Mouse (Mus musculus) forebrain, embryonic 12.5 days (tissue): ENCODE measurements around the gene Chst10. TPM values are rescaled to one million over a fixed set of nuclear protein-coding genes. Genes with fewer than 3 reads are reported as not detected.
A peak's percentile ranks its signal among the peaks of the same experiment; 100 is the strongest.

ENCODE experiments used
- ATAC-seq: fragments of 200-750 bp; cut with Nextera tagmentation; 2 replicates; pipeline ENCODE4 v1.8.0; 2017; ENCODE audit warnings: moderate TSS enrichment; ENCODE audit not compliant: low FRiP score
- H3K27ac ChIP-seq: fragments of 300-500 bp; sonication (generic); 2 replicates; pipeline ENCODE4 v1.5.1; 2016; ENCODE audit warnings: mild to moderate bottlenecking
- H3K27me3 ChIP-seq: fragments of 300-500 bp; sonication (generic); 2 replicates; pipeline ENCODE4 v1.6.1; 2016; ENCODE audit warnings: mild to moderate bottlenecking
- H3K36me3 ChIP-seq: fragments of 300-500 bp; sonication (generic); replicated peaks from 2 replicates; pipeline ENCODE4 v1.6.1; 2016; ENCODE audit warnings: mild to moderate bottlenecking
- H3K4me1 ChIP-seq: fragments of 300-500 bp; sonication (generic); 2 replicates; pipeline ENCODE4 v1.6.1; 2016
- H3K4me2 ChIP-seq: fragments of 300-500 bp; sonication (generic); 2 replicates; pipeline ENCODE4 v1.6.1; 2016; ENCODE audit warnings: mild to moderate bottlenecking, moderate library complexity
- H3K4me3 ChIP-seq: fragments of 300-500 bp; sonication (generic); replicated peaks from 2 replicates; pipeline ENCODE4 v1.5.1; 2016; ENCODE audit warnings: mild to moderate bottlenecking
- H3K9ac ChIP-seq: fragments of 300-500 bp; sonication (generic); 2 replicates; pipeline ENCODE4 v1.6.1; 2016; ENCODE audit warnings: mild to moderate bottlenecking
- H3K9me3 ChIP-seq: fragments of 300-500 bp; sonication (generic); 2 replicates; pipeline ENCODE4 v1.6.1; 2016
- WGBS: fragments of 180-500 bp; shearing (Covaris S2); methylation state at CpG from one replicate; pipeline ENCODE4 v1.1.7; 2016; 5-methylcytosine and 5-hydroxymethylcytosine counted together
- polyA plus RNA-seq: library from polyadenylated mRNA; unstranded; fragments of >200 nt; fragmentation: Nextera tagmentation; extraction: Ambion mirVana; gene quantifications from 2 replicates; pipeline ENCODE4 v1.2.1, GENCODE M21; 2016

Gene Chst10
- polyA plus RNA-seq, 1 experiment from 2014 or later, result 27.8 TPM

DNA sequence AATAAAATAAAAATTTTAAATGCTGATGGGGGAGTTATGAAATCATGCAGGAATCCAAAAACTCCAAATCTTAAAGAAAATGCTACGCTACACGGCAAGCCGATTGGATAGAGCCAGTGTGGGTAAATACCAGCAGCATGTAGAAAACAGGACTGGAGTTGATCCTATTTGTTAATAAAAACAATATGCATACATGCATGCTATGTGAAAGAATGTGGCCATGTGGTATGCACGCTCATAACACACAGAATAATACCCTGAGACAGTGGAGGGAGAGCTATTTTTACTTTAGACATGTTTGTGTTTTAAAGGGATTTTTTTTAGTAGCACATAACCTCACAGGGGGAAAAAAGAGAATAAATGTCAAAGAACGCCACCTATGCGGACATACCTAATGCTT, 9.2 kb downstream of the Chst10 start:
- Histone ChIP-seq H3K4me2 (no peak overlapping the region), H3K4me1 (peaks cover 14% of the 10 kb centered on the region; the same call in 1 of the 2 replicates), H3K9me3 (no peaks in the 10 kb centered on the region), H3K9ac (no peak overlapping the region), H3K27me3 (no peaks in the 10 kb centered on the region), H3K27ac (no peak overlapping the region), H3K36me3 (peaks cover 4% of the 10 kb centered on the region; the same call in 1 of the 2 replicates), H3K4me3 (no peak overlapping the region)
- ATAC-seq, result no peak
- 93% methylated on average over 6 of the region's 6 CpGs for WGBS

DNA sequence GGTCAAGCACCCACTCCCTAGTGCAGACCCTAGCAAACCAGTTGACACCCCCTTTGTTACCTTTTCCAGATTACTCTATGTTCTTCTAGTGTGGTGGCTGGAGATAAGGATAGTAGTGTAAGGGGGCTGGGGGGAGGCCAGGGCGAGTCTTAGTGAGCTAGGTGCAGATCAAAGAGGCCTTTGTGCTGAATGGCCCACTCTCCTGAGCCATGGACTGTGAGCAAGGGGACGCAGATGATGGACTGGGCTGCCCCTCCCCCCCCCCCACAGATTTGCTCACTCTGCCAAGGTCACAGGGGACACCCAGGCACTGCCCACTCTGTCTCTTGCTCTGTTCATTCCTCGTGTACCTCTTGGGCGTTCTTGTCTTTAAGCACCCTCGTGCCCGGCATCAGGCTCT, 10.9 kb downstream of the Chst10 start:
- H3K9me3 ChIP-seq, result no peaks in the 10 kb centered on the region
- no peaks in the 10 kb centered on the region for H3K27me3 ChIP-seq
- no peak overlapping the region for H3K4me3 ChIP-seq
- no peak overlapping the region for H3K9ac ChIP-seq
- H3K4me1 ChIP-seq, result peaks cover 4% of the 10 kb centered on the region; the same call in 1 of the 2 replicates
- WGBS, result 76% methylated on average over 3 of the region's 6 CpGs
- no peak overlapping the region for H3K27ac ChIP-seq
- H3K36me3 ChIP-seq, result peaks cover 10% of the 10 kb centered on the region; the same call in 1 of the 2 replicates
- no peak for ATAC-seq
- no peak overlapping the region for H3K4me2 ChIP-seq

DNA sequence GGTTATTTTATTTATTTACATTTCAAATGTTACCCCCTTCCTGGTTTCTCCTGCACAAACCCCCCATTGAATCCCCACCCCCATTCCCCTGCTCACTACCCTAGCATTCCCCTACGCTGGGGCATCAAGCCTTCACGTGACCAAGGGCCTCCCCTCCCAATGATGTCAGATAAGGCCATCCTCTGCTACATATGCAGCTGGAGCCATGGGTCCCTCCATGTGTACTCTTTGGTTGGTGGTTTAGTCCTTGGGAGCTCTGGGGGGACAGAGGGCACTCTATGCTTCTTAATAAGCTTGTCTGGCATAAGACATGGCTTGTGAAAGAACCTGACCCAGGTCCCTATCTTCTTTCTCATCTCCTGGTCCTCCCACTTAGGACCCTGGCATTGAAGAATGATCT, 11.4 kb downstream of the Chst10 start:
- H3K9ac ChIP-seq, result no peak overlapping the region
- peaks cover 4% of the 10 kb centered on the region; the same call in 1 of the 2 replicates for H3K4me1 ChIP-seq
- no peak for ATAC-seq
- H3K27ac ChIP-seq, result no peak overlapping the region
- H3K36me3 ChIP-seq, result peaks cover 10% of the 10 kb centered on the region; the same call in 1 of the 2 replicates
- no peaks in the 10 kb centered on the region for H3K27me3 ChIP-seq
- H3K9me3 ChIP-seq, result no peaks in the 10 kb centered on the region
- no peak overlapping the region for H3K4me2 ChIP-seq
- 82% methylated on average over 2 of the region's 2 CpGs for WGBS
- no peak overlapping the region for H3K4me3 ChIP-seq

DNA sequence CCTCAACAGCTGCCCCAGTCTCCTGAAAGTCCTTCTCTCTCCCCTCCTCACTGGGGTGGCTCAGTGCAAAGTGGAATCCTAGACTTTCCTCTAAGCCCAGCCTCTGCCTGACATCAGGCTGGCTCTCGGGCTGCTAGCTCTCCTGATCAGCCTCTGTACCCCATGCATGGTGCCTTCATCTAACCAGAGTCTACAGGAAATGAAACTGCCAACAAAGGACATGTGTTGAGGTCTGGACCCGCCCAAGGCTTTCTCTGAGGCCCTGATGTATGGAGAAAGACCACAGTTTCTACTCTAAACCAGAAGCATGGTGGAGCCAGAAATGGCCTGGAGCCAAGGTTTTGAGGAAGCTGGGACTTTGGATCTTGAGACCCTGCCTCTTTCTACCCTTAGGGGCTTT, 12.0 kb downstream of the Chst10 start:
- Histone ChIP-seq H3K4me2 (no peak overlapping the region), H3K36me3 (0 out of 2 replicates have a peak, but pooled peaks cover 10% of the 10 kb centered on the region), H3K4me3 (no peak overlapping the region), H3K27me3 (no peaks in the 10 kb centered on the region), H3K4me1 (peaks cover 4% of the 10 kb centered on the region; the same call in 1 of the 2 replicates), H3K9me3 (no peaks in the 10 kb centered on the region), H3K9ac (no peak overlapping the region), H3K27ac (no peak overlapping the region)
- WGBS, result 80% methylated on average over 2 of the region's 2 CpGs
- ATAC-seq, result no peak

DNA sequence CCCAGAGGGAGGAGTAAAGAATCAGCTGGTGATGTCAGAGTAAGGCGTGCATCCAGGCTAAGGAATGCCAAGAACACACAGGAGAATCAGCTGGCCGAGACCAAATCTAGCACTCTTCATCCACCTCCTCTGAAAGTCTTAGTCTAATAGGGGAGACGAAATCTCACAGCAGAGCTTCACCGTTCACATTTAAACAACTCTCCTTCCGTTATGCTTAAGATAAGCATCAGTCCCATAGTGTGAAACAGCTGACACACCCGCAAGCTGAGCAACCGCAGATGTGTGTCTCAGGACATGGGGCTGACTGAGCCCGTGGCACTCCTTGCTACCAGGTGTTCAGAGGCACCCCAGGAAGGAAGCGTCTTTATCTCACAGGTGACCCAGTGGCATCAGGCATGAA, 14.2 kb downstream of the Chst10 start:
- Histone ChIP-seq H3K4me1 (peaks cover 4% of the 10 kb centered on the region; the same call in 1 of the 2 replicates), H3K27me3 (no peaks in the 10 kb centered on the region), H3K36me3 (0 out of 2 replicates have a peak, but pooled peaks cover 10% of the 10 kb centered on the region), H3K4me3 (no peak overlapping the region), H3K9ac (no peak overlapping the region), H3K9me3 (no peaks in the 10 kb centered on the region), H3K27ac (no peak overlapping the region), H3K4me2 (no peak overlapping the region)
- WGBS, result 95% methylated on average over 9 of the region's 9 CpGs
- no peak for ATAC-seq

DNA sequence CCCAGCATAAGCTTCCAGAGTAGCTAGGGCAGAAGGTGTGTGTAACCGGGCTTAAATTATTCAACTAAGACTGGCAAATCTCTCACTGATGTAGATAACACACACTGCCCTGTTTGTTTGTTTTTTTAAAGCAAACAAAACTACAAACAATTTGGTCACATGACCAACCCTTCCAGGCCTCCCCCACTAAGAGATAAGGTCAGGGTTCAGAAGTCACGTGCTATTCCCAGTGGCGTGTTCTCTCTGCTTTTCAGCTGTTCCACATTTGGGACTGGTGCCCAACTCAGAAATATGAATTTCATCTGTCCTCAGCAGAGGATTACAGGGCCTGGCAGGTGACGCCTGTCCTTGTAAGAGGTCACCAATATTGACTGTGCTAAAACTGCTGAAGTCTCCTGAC, 15.2 kb downstream of the Chst10 start:
- no peak for ATAC-seq
- Histone ChIP-seq H3K4me2 (no peak overlapping the region), H3K9me3 (no peaks in the 10 kb centered on the region), H3K36me3 (0 out of 2 replicates have a peak, but pooled peaks cover 10% of the 10 kb centered on the region), H3K27me3 (no peaks in the 10 kb centered on the region), H3K4me1 (peaks cover 4% of the 10 kb centered on the region; the same call in 1 of the 2 replicates), H3K27ac (no peak overlapping the region), H3K4me3 (no peak overlapping the region), H3K9ac (no peak overlapping the region)
- 93% methylated on average over 4 of the region's 4 CpGs for WGBS

DNA sequence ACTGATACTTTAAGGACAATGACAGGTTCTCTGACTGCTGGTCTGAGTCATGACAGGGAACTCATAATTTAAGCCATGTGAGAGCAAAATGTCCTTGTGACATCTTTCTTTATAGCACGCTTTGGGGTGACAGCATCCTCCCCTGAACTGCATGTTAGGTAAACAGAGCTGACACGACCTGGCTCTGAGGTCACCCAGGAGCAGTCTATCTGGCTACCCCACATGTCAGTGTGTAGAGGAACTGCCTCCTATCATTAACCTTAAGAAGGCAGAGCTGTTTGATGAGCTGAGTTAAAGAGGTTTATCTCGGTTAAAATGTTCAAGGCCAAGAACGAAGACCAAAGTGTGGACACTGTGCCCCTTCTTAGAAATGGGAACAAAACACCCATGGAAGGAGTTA, 16.6 kb downstream of the Chst10 start:
- H3K27ac ChIP-seq, result no peak overlapping the region
- no peaks in the 10 kb centered on the region for H3K9me3 ChIP-seq
- peaks cover 9% of the 10 kb centered on the region for H3K4me1 ChIP-seq
- ATAC-seq, result no peak
- H3K4me3 ChIP-seq, result no peak overlapping the region
- no peak overlapping the region for H3K9ac ChIP-seq
- H3K36me3 ChIP-seq, result 0 out of 2 replicates have a peak, but pooled peaks cover 10% of the 10 kb centered on the region
- no peak overlapping the region for H3K4me2 ChIP-seq
- 84% methylated on average over 4 of the region's 4 CpGs for WGBS
- H3K27me3 ChIP-seq, result no peaks in the 10 kb centered on the region

DNA sequence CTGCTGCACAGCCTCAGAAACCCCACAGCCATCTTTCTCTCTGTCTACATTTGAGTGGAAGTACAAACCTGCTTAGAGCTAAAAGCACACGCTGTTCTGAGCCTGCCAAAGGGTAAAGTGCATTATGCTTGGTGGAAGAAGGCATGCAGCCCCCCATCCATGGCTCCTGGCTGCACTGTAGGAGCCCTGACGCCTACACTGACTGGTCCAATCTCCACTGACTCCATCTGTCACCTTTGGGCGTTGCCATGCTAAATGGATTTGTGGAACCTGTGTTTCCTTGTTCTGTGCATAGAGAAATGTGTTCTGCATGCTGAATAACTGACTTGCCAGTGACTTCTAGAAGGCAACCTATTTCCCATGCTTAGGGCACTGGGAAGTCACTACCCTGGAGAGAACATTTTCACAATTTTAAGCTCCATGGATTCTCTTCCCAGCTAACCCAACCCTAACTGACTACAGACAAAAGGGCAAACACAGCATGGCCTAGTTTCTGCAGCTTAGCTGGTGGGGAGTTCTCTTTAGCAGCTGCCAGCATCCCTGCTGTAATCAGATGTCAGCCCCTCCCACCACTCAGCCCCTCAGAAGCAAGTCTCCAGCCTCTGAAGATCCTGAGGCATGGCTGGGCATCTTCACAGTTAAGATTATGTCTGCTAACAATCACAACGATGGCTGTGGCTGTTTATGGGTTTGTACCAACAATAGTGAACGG, 21.1 kb downstream of the Chst10 start:
- H3K27ac ChIP-seq, result 0 out of 2 replicates have a peak overlapping the region, but pooled peaks have one; percentile 57
- no peak for ATAC-seq
- 61% methylated on average over 5 of the region's 5 CpGs for WGBS

DNA sequence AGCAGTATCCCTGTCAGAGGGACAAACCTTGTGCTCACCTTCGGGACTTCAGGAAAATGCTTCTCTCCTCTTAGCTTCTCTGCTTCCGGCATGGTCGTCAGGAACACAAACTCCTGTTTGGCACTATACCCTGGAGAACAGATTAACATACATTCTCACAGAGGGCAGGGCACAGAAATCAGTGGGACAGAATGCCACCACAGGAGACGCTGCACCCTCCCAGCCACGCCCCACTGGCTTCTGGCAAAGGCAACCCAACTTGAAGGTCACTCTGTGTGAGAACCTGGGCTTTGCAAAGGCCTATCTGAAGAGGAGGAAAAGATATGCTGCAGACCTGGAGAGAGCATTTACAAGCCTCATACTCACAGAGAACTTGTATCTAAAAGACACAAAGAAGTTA, 24.1 kb downstream of the Chst10 start:
- no peaks in the 10 kb centered on the region for H3K27me3 ChIP-seq
- no peak overlapping the region for H3K9ac ChIP-seq
- H3K36me3 ChIP-seq, result peaks cover 22% of the 10 kb centered on the region; the same call in 1 of the 2 replicates
- no peak overlapping the region for H3K4me2 ChIP-seq
- H3K27ac ChIP-seq, result no peak overlapping the region
- 89% methylated on average over 5 of the region's 5 CpGs for WGBS
- peaks cover 9% of the 10 kb centered on the region for H3K4me1 ChIP-seq
- no peaks in the 10 kb centered on the region for H3K9me3 ChIP-seq
- H3K4me3 ChIP-seq, result no peak overlapping the region
- ATAC-seq, result no peak

More for the DNA sequence above, 21.1 kb downstream of the Chst10 start:
- no peak overlapping the region for H3K4me3 ChIP-seq
- no peaks in the 10 kb centered on the region for H3K9me3 ChIP-seq
- H3K4me1 ChIP-seq, result peaks cover 9% of the 10 kb centered on the region
- no peaks in the 10 kb centered on the region for H3K27me3 ChIP-seq
- H3K36me3 ChIP-seq, result peaks cover 15% of the 10 kb centered on the region; the same call in 1 of the 2 replicates
- no peak overlapping the region for H3K4me2 ChIP-seq
- no peak overlapping the region for H3K9ac ChIP-seq

DNA sequence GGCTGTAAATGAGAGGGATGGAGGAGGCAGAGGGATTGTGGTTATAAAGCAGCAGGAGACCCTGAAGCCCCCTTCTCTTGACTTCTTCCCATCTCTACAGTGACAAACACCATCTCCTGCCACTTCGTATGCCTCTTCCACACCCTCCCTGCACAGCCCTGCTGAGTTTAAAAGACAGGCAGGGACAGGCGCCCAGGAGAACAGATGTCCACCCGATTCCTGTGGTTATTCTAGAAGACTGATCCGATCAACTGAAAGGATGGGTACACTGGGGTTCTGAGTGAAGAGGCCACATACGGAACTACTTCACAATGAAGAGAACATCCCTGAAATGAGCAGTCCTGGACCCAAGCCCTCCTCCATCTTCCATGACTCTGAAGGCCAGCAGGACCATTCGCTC, 26.1 kb downstream of the Chst10 start:
- WGBS, result 92% methylated on average over 6 of the region's 6 CpGs
- H3K36me3 ChIP-seq, result peaks cover 35% of the 10 kb centered on the region
- H3K9ac ChIP-seq, result no peak overlapping the region

DNA sequence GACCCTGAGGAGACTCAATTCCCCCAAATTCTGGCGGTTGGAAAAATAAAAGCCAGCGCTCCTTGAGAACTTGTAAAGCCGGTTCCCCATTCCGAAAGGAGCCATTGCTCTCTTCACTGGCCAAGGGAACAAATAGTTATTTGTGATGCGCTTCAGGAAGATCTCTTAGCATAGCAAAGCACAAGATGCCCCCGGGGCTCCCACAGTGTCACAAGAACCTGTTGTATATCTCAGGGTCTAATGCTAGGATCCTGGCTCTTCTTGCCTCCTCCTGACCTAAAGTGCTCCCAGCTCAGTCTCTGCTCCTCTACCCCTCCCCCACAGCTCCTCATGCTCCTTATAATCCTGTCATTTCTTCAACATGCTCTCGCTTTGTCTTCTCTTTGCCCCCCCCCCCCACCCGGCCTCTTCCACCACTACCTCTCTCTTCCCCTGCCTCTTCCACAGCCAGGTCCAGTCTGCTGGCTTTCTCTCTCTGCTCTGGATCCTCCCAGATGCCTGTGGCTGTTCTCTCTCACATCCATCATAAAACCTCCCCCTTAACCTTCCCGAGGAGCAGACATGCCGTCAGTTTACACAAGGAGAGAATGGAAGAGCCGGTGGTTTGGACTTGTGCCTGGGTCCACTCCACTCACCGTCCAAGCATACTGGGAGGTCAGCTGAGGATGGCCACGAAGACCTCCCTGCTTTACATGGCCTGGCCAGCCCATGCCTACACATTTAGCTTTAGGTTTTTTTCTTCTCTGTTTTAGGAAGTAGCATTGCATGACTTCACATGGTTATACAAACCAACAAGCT, 28.4 kb downstream of the Chst10 start:
- peaks cover 57% of the 10 kb centered on the region for H3K36me3 ChIP-seq
- WGBS, result 68% methylated on average over 12 of the region's 13 CpGs
- no peak for ATAC-seq

More for the DNA sequence above, 26.1 kb downstream of the Chst10 start:
- H3K27ac ChIP-seq, result no peak overlapping the region
- no peak for ATAC-seq
- no peaks in the 10 kb centered on the region for H3K27me3 ChIP-seq
- no peak overlapping the region for H3K4me3 ChIP-seq
- no peaks in the 10 kb centered on the region for H3K9me3 ChIP-seq
- no peak overlapping the region for H3K4me2 ChIP-seq
- peaks cover 3% of the 10 kb centered on the region for H3K4me1 ChIP-seq

DNA sequence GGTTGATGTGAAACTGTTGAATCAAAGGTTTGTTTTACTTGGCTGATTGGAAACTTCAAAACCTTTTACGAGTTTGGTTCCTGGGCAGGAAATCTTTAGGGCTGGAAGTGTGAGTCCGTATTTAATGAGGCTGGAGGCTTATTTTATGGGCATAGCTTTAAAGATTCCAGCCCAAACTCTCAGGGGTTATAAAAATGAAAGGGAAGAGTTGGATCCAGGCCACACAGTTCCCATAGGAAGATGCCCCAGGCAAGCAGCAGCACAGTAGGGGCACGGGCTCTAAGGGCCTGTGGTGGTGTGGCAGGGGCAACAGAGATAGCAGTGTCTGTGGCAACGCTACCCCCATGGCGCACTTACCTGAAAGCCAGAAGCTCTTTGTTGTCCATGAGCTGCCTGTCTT, 31.7 kb downstream of the Chst10 start:
- Histone ChIP-seq H3K9ac (no peak overlapping the region), H3K27me3 (no peaks in the 10 kb centered on the region), H3K4me2 (no peak overlapping the region), H3K4me3 (no peak overlapping the region), H3K27ac (no peak overlapping the region), H3K9me3 (no peaks in the 10 kb centered on the region), H3K36me3 (peaks cover 50% of the 10 kb centered on the region), H3K4me1 (no peaks in the 10 kb centered on the region)
- WGBS, result 91% methylated on average over 5 of the region's 5 CpGs
- ATAC-seq, result no peak

More for the DNA sequence above, 28.4 kb downstream of the Chst10 start:
- Histone ChIP-seq H3K4me2 (no peak overlapping the region), H3K4me1 (no peaks in the 10 kb centered on the region), H3K9ac (no peak overlapping the region), H3K27me3 (no peaks in the 10 kb centered on the region), H3K27ac (no peak overlapping the region), H3K9me3 (no peaks in the 10 kb centered on the region), H3K4me3 (no peak overlapping the region)
